Mouse (Mus musculus) myocyte (in vitro differentiated cells): ENCODE data around the gene Plscr1. TPM values are rescaled to one million over a fixed set of nuclear protein-coding genes. Genes with fewer than 3 reads are reported as not detected.

Experiments
- H3K27me3 ChIP-seq: one replicate; pipeline ENCODE4 v1.6.1; 2011; ENCODE audit not compliant: control insufficient read depth, insufficient read depth, insufficient read length
- H3K36me3 ChIP-seq: one replicate; pipeline ENCODE4 v1.6.1; 2011; ENCODE audit not compliant: control insufficient read depth, insufficient read depth
- H3K4me2 ChIP-seq: one replicate; pipeline ENCODE4 v1.6.1; 2011; ENCODE audit warnings: low read depth, control low read depth
- H3K4me3 ChIP-seq: one replicate; pipeline ENCODE4 v1.5.1; 2011; ENCODE audit warnings: mild to moderate bottlenecking, control low read depth, moderate library complexity
- H3K79me2 ChIP-seq: one replicate; pipeline ENCODE4 v1.6.1; 2011; ENCODE audit not compliant: control insufficient read depth, insufficient read depth
- H3ac ChIP-seq: one replicate; pipeline ENCODE4 v1.6.1; 2011; ENCODE audit not compliant: control insufficient read depth, insufficient read length
- CEBPB ChIP-seq: IDR thresholded peaks from 2 replicates; pipeline ENCODE4 v1.6.1; 2011; ENCODE audit warnings: mild to moderate bottlenecking, moderate library complexity; ENCODE audit not compliant: poor library complexity, insufficient read depth, severe bottlenecking
- E2F4 ChIP-seq: IDR thresholded peaks from one replicate; pipeline ENCODE4 v1.6.1; 2011; ENCODE audit warnings: mild to moderate bottlenecking, control low read depth, moderate library complexity; ENCODE audit not compliant: insufficient read depth
- MAX ChIP-seq: IDR thresholded peaks from one replicate; pipeline ENCODE4 v1.6.1; 2011; ENCODE audit warnings: low read depth, mild to moderate bottlenecking, control low read depth
- MYOD1 ChIP-seq, 3 experiments: IDR thresholded peaks; one replicate each; pipeline ENCODE4 v1.6.1; 2011; ENCODE audit warnings: control low read depth in 2 of 3, low read depth in 2 of 3, mild to moderate bottlenecking in 2 of 3, moderate library complexity in 1 of 3; ENCODE audit not compliant: insufficient read length in 2 of 3, control insufficient read depth in 1 of 3
- MYOG ChIP-seq, 3 experiments: IDR thresholded peaks; one replicate each; pipeline ENCODE4 v1.6.1; 2011; ENCODE audit warnings: control low read depth in 2 of 3, low read depth in 2 of 3, mild to moderate bottlenecking in 2 of 3; ENCODE audit not compliant: insufficient read length in 2 of 3, control insufficient read depth in 1 of 3, insufficient read depth in 1 of 3
- POLR2A ChIP-seq: IDR thresholded peaks from one replicate; pipeline ENCODE4 v1.6.1; 2011; ENCODE audit warnings: low read depth, mild to moderate bottlenecking, control low read depth, moderate library complexity; ENCODE audit not compliant: insufficient read length
- POLR2AphosphoS2 ChIP-seq: IDR thresholded peaks from one replicate; pipeline ENCODE4 v1.6.1; 2011; ENCODE audit warnings: low read depth, control low read depth; ENCODE audit not compliant: insufficient read length
- REST ChIP-seq: IDR thresholded peaks from one replicate; pipeline ENCODE4 v1.6.1; 2011; ENCODE audit warnings: mild to moderate bottlenecking, control low read depth, moderate library complexity; ENCODE audit not compliant: insufficient read depth, insufficient read length
- SRF ChIP-seq: IDR thresholded peaks from one replicate; pipeline ENCODE4 v1.6.1; 2011; ENCODE audit warnings: low read depth; ENCODE audit not compliant: control insufficient read depth, insufficient read length
- TCF12 ChIP-seq: IDR thresholded peaks from one replicate; pipeline ENCODE4 v1.6.1; 2011; ENCODE audit warnings: mild to moderate bottlenecking, control low read depth; ENCODE audit not compliant: poor library complexity, insufficient read depth, severe bottlenecking
- TCF3 ChIP-seq: IDR thresholded peaks from one replicate; pipeline ENCODE4 v1.6.1; 2011; ENCODE audit warnings: low read depth, control low read depth; ENCODE audit not compliant: insufficient read length
- USF1 ChIP-seq: IDR thresholded peaks from one replicate; pipeline ENCODE4 v1.6.1; 2011; ENCODE audit warnings: low read depth, mild to moderate bottlenecking, control low read depth, moderate library complexity
- polyA plus RNA-seq: library from polyadenylated mRNA; unstranded; fragments of >200 nt; fragmentation: generic; extraction: Trizol; gene quantifications from one replicate; pipeline ENCODE4 v1.2.1, GENCODE M21; 2012; ENCODE audit warnings: missing spikeins

Plscr1 gene
- polyA plus RNA-seq, 1 experiment = 17.7 TPM

- H3K79me2 ChIP-seq = no peaks in the 10 kb centered on the region
- TF ChIP-seq POLR2AphosphoS2 = no peak
- TF ChIP-seq CEBPB = no peak
- no peak for TF ChIP-seq TCF12
- no peak for TF ChIP-seq TCF3
- no peak for TF ChIP-seq USF1
- no peak for TF ChIP-seq SRF
- no peak for TF ChIP-seq E2F4
- TF ChIP-seq MAX = no peak
- no peak for TF ChIP-seq REST
- no peak for TF ChIP-seq POLR2A
- TF ChIP-seq MYOD1 (IDR thresholded peaks at IDR 0.05; ENCODE audit: control insufficient read depth in 1 of 3, insufficient read length in 2 of 3, low read depth in 2 of 3) = no peak
- TF ChIP-seq MYOG (IDR thresholded peaks at IDR 0.05; ENCODE audit: control insufficient read depth in 1 of 3, insufficient read depth in 1 of 3, insufficient read length in 2 of 3, low read depth in 2 of 3) = no peak
- no peaks in the 10 kb centered on the region for H3K27me3 ChIP-seq
- no peak overlapping the region for H3K4me3 ChIP-seq
- H3K4me2 ChIP-seq = no peak overlapping the region
- H3K36me3 ChIP-seq = no peaks in the 10 kb centered on the region
- H3ac ChIP-seq = no peak overlapping the region
These were observed 48.7 kb downstream of the Plscr1 start for GRCm38 (mm10) chr9:92298288-92298687.

- Histone ChIP-seq H3K4me2 (no peak overlapping the region), H3K4me3 (no peak overlapping the region), H3ac (no peak overlapping the region), H3K79me2 (no peaks in the 10 kb centered on the region), H3K27me3 (no peaks in the 10 kb centered on the region), H3K36me3 (no peaks in the 10 kb centered on the region)
- no peak for TF ChIP-seq POLR2AphosphoS2
- TF ChIP-seq E2F4 = no peak
- TF ChIP-seq TCF3 = no peak
- no peak for TF ChIP-seq USF1
- no peak for TF ChIP-seq REST
- no peak for TF ChIP-seq SRF
- TF ChIP-seq MYOD1 (IDR thresholded peaks at IDR 0.05; ENCODE audit: control insufficient read depth in 1 of 3, insufficient read length in 2 of 3, low read depth in 2 of 3) = no peak
- no peak for TF ChIP-seq TCF12
- no peak for TF ChIP-seq CEBPB
- TF ChIP-seq MAX = no peak
- TF ChIP-seq POLR2A = no peak
- no peak for TF ChIP-seq MYOG (IDR thresholded peaks at IDR 0.05; ENCODE audit: control insufficient read depth in 1 of 3, insufficient read depth in 1 of 3, insufficient read length in 2 of 3, low read depth in 2 of 3)
These were observed 51.7 kb downstream of the Plscr1 start for GRCm38 (mm10) chr9:92301213-92301612.

- H3K4me3 ChIP-seq = no peak overlapping the region
- no peaks in the 10 kb centered on the region for H3K36me3 ChIP-seq
- H3K79me2 ChIP-seq = no peaks in the 10 kb centered on the region
- TF ChIP-seq MAX (no peak), POLR2A (no peak), TCF12 (no peak), CEBPB (no peak), POLR2AphosphoS2 (no peak), SRF (no peak)
- no peaks in the 10 kb centered on the region for H3K27me3 ChIP-seq
- H3K4me2 ChIP-seq = no peak overlapping the region
- H3ac ChIP-seq = no peak overlapping the region
These were observed 55.5 kb downstream of the Plscr1 start for GRCm38 (mm10) chr9:92305075-92305474.

GRCm38 (mm10) chr9:92305620-92306220 lies 56.2 kb downstream of the Plscr1 start:
- no peak for TF ChIP-seq MAX
- TF ChIP-seq SRF = no peak
- TF ChIP-seq TCF3 = no peak
- TF ChIP-seq MYOG (IDR thresholded peaks at IDR 0.05; ENCODE audit: control insufficient read depth in 1 of 3, insufficient read depth in 1 of 3, insufficient read length in 2 of 3, low read depth in 2 of 3) = no peak
- no peak for TF ChIP-seq MYOD1 (IDR thresholded peaks at IDR 0.05; ENCODE audit: control insufficient read depth in 1 of 3, insufficient read length in 2 of 3, low read depth in 2 of 3)
- TF ChIP-seq TCF12 = no peak
- Histone ChIP-seq H3K4me2 (no peak overlapping the region), H3K27me3 (no peaks in the 10 kb centered on the region), H3K36me3 (no peaks in the 10 kb centered on the region), H3K79me2 (no peaks in the 10 kb centered on the region), H3ac (no peak overlapping the region), H3K4me3 (no peak overlapping the region)

GRCm38 (mm10) chr9:92309077-92309476 lies 59.5 kb downstream of the Plscr1 start, which contains the start of gene 1700057G04Rik:
Gene 1700057G04Rik (plus strand): TSS chr9:92309377.
- no peak for TF ChIP-seq CEBPB
- TF ChIP-seq MYOG (IDR thresholded peaks at IDR 0.05; ENCODE audit: control insufficient read depth in 1 of 3, insufficient read depth in 1 of 3, insufficient read length in 2 of 3, low read depth in 2 of 3) = no peak
- TF ChIP-seq TCF12 = no peak
- TF ChIP-seq REST = no peak
- TF ChIP-seq POLR2AphosphoS2 = no peak
- no peak for TF ChIP-seq SRF
- no peak for TF ChIP-seq MAX
- TF ChIP-seq MYOD1 (IDR thresholded peaks at IDR 0.05; ENCODE audit: control insufficient read depth in 1 of 3, insufficient read length in 2 of 3, low read depth in 2 of 3) = no peak
- no peak for TF ChIP-seq POLR2A
- TF ChIP-seq TCF3 = no peak
- no peak for TF ChIP-seq USF1
- no peak for TF ChIP-seq E2F4
- Histone ChIP-seq H3K79me2 (no peaks in the 10 kb centered on the region), H3K36me3 (no peaks in the 10 kb centered on the region)

More at GRCm38 (mm10) chr9:92309077-92309476, 59.5 kb downstream of the Plscr1 start, which contains the start of gene 1700057G04Rik:
- H3K4me3 ChIP-seq = no peak within 1 kb of the TSS
- H3K27me3 ChIP-seq = no peaks in the 10 kb centered on the region
- H3ac ChIP-seq = no peak within 1 kb of the TSS
- H3K4me2 ChIP-seq = no peak within 1 kb of the TSS
